Mouse (Mus musculus) effector memory CD4-positive, alpha-beta T cell, adult 7 months (primary cell): ENCODE results near the gene Ttc14. TPM values are rescaled to one million over a fixed set of nuclear protein-coding genes. Genes with fewer than 3 reads are reported as not detected.

ENCODE experiments used
- polyA plus RNA-seq: library from polyadenylated mRNA; unstranded; fragments of 100-300 nt; shearing (Covaris generic); gene quantifications from one replicate; pipeline ENCODE4 v1.2.1, GENCODE M21; 2017

The Ttc14 gene
- 125 TPM for polyA plus RNA-seq

GRCm38 (mm10) chr3:33799617-33800512, at the start of gene Ttc14:
Gene Ttc14, plus strand, starts transcription at chr3:33799832.

GRCm38 (mm10) chr3:33843801-33844632, 44.4 kb downstream of the Ttc14 start, which contains the start of gene Ccdc39:
Gene Ccdc39, minus strand, starts transcription at chr3:33844310.

Other genes starting within 250 kb of the Ttc14 start
- not detected for gene Ccdc39, start 44.5 kb downstream of the Ttc14 start, polyA plus RNA-seq
- 63.3 TPM for gene Fxr1, start 220.1 kb downstream of the Ttc14 start, polyA plus RNA-seq